Mouse (Mus musculus): Measurements from ENCODE around the gene Prune2.

Prune2 gene

DNA sequence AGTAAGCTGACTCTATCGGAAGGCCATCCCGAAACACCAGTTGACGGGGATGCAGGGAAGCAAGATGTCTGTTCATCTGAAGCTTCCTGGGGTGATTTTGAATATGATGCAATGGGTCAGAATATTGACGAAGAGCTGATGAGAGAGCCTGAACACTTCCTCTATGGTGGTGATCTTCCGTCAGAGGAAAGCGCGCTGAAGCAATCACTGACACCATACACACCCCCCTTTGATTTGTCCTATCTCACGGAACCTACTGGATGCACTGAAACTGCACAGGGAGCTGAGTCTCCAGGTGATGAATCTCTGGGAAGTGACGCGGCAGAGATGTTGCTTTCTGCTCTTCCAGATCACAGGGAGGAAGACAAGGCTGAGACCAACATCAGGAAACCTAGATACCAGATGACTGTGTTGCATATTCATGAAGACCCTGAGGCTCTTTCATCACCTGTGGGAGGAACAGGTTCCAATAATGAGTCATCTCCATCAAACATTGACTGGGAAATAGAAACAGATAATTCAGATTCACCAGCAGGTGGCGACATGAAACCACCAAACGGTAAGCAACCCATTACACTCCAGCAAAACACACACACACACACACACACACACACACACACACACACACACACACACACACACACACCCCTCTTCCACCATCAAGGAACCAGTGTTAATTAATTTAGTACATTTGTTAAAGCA is 168.3 kb downstream of the Prune2 start:
- DNase-seq (ENCODE audit: extremely low spot score, low read depth, low spot score), result no peak

DNA sequence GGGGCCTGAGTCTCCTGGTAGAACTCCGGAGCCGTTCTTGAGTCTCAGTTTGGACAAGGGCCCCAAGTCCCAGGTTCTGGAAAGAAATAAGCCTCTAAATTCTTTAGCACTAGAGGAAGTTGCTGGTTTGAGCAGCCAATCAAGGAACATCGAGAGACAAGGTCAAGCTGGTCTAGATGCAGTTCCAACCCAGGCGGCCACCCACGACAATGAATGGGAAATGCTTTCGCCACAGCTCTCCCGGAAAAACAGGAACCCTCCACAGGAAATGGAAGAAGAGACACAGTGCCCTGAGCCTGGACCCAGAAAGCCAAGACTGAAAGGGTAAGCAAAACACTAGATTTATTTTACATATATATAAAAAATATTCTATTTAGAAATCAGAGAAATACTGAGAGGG is 169.5 kb downstream of the Prune2 start:
- DNase-seq (ENCODE audit: extremely low spot score, low read depth, low spot score), result no peak

DNA sequence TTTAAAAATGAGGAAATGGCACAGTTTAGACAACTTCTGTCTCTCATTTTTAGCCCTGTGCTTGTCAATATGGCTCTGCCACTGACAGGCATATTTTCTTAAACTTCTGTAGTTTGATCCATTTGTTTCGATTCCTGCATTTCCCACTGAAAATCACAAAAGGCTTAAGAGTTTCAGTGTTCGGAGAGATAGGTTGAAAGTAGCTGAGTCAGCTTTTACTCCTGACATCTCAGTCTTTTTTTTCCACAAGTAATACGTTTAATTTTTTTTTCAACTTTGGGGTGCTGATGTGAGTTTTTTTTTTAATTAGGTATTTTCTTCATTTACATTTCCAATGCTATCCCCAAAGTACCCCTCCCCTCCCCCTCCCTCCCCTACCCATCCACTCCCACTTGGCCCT is 174.6 kb downstream of the Prune2 start:
- DNase-seq (ENCODE audit: extremely low spot score, low read depth, low spot score), result no peak

DNA sequence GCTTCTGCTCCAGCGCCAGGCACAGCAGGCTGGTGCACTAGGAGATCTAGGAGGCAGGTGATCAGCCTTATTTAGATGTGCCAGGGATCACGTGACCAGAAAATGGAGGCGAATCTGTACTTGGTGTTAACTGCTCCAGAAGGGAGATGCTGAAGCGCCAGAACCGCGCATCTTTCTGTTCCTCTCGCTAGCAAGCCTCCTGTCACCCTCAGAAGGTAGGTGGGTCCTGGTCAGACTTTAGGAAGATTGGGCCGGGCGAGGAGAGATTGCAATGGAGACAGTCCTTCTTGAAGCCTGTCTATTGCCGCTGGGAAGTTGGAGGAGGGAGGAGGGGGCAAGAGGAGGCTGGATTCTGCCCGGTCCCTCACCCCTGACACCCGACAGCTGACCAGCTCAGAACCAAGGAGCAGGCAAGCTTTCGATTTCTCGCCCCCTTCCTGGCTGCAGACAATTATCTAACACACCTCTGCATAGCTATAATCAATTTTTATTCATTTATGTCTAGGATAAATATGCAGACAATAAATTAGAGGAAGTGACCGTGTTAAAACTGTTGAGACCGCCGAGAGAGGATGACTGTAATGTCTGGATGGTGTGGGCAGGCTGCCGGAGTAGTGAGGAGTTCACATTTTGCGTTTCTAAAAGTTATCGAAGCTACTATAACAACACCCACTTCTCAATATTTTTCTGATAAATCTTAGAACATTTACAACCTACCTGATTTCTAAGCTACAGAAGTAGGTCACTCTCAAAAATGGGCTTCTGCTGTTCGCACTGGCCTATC is 181.0 kb downstream of the Prune2 start:
- no peak for DNase-seq (ENCODE audit: extremely low spot score, low read depth, low spot score)

DNA sequence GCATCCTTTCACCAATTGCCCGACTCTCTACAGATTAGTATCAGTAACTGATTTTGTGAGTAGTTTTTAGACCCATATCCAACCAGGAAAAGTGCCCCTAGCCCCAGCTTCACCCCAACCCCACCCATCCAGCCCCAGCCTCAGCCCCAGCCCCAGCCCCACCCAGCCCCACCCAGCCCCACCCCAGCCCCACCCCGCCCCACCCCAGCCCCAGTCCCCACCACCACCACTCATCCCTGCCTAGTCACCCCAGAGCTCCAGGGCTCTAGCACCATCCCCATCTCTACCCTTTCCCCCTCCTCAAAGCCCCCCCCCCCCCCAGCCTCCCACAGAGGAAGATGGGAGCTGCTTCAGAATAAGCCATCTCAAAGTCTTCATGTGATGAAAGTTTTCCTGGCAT is 181.7 kb downstream of the Prune2 start:
- no peak for DNase-seq (ENCODE audit: extremely low spot score, low read depth, low spot score)

DNA sequence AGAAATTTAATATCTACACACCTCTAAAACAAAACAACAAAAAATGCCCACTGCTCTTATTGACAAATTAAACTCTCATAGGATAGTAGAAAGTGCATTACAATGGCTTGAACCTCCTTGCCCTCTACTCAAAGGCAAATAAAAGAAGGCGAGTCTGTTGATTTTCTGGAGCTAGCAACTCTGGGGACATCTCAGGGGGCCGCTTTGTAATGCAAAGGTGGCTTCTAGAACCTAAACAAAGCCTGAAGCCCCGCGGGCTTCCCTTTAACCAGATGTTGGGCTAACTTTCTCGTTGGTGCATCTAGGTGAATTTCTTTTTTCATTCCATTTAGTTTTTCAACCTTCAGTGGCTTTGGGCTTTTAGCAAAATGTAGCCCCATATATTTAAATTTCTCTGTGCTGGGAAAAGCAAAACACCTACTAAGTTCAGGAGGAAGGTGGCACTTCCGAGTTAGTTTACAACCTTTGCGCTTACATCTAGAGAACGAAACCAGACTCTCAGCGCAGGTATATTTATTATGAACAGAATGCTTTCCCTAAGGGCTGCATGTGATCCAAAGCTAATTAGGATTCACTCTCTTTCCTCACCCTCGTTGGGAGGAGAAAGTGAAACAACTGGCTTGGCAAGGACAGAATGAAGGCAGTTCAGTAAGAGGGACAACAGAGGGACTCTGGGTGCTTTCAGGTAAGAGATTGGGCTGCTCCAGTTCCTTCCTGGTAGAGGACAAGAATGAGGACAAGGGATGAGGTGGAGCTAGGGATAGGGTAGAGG is 182.4 kb downstream of the Prune2 start:
- DNase-seq (ENCODE audit: extremely low spot score, low read depth, low spot score), result no peak

DNA sequence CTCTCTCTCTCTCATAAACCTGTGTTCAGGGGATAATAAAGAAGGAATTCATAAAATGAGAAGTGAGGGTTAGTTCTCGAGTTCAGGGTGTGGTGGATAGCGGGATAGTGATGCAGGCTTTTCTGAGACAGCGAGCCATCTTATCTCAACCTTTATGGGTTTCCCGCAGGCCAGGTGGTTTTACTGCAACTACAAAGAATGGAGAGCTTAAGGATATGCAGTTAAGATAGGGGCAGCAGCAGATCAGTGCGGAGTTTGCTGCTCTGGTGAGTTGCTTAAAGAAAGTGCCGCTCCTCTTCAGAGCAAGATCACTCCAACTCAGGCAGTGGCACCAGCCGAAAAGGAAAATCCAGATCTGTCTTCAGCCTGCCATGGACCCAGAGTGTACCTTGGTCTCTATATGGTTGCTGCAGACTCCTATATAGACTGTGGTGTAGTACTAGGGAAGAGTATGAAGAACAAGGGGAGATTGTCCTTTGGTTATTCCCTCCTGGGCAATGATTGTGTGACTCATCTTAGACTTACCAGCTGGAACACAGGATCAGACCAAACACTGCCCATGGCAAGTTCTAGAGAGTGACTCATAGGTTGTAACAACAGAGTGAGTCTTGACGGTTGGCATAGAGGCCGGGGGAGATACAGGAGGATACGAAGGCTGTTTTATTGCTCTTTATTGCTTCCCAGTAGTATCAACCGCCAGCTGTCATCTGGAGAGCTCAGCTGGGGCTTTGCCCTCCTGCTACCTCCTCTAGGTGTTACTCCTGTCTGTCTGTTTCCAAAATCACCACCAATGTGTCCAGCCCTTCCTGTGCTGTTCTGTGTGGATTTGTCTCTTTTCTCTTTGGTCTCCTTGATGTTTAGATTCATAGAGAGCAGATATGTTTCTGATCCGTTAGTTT is 184.3 kb downstream of the Prune2 start:
- DNase-seq (ENCODE audit: extremely low spot score, low read depth, low spot score), result no peak

DNA sequence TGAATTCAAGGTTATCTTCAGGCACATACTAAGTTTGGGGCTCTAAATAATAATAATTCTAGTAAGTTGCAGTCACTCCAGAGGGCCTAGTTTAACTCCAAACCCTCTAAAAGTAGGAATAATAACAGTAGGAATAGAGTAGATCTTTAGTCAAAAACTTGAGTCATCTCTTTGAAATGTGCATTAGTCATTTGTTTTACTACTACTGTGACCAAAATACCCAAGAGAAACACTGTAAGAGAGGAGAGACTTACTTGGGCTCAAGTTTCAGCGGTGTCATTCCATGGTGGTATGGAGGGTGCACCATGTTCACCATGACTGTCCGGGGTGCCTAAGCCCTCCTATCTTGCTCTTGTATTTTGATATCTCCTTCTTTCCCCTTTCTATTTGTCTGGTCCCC is 187.3 kb downstream of the Prune2 start:
- DNase-seq (ENCODE audit: extremely low spot score, low read depth, low spot score), result no peak

DNA sequence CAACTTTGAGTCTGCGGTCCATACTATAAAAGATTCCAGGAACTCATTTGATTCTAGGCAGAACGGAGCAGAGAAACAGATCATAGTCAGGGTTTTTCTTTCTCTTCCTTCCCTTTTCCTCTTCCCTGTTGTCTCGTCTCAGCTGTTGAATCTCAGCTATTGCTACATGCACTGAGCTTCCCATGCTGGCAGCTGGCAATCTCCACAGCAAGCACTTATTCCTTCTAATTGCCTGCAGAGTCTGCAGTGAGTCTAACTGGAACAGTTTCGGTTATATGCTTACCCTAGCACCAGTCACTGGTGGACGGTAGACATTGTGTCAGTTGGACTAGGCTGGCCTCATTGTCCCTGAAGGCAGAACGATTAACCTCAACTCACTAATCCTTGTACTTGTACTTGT is 188.3 kb downstream of the Prune2 start:
- DNase-seq (ENCODE audit: extremely low spot score, low read depth, low spot score), result no peak

DNA sequence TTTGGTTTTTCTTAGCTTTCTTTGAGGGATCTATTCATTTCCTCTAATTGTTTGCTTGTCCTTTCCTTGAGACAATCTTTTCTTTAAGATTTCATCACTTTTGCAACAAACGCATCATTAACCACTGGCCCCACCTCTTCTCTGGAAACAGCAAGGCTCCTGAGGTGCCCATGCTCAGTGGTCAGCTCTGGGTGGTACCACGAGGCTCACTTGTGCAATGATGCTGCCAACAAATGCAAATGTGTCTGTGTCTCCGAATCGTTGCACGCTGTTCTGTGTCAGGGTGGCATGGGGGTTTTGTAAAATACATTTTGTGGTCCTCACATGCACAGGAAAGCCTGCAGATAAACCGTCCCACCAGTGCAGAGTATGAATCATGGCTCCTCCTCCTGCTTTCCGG is 194.1 kb downstream of the Prune2 start:
- DNase-seq (ENCODE audit: extremely low spot score, low read depth, low spot score), result no peak

DNA sequence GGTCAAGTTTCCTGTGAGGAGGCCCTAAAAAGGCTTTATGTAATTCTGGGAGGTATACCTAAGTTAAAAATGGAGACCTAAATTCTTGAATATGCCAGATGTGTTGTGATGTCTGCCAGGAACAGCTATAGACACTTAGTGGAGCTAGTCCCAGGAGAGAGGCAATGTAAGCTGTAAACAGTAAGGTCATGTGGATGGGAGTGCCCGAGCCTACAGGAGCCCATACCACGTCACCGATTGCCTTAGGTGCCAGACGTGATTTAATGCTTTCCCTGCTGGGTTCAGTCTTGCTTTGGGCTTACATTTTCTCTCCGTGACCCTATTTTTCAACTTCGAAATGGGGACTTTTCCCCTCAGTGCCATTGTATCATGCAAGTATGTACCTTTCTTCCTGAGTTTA is 195.9 kb downstream of the Prune2 start:
- no peak for DNase-seq (ENCODE audit: extremely low spot score, low read depth, low spot score)

DNA sequence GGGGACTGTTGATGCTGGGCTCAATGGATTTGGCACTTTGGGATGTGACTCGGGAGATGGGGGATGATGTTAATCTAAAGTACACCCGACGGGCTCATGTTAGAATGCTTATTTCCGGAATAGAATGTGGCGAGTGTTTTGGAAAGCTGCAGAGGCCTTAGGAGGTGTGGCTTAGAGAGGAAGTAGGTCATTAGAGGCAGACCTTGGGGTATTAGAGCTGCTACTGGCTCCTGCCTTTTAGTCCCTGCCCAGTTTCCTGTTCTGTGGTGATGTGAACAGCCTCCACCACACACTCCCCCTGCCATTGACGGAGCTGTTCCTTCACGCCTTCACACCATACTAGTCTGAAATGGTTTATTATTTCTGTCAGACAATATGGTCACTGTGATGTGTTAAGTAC is 196.5 kb downstream of the Prune2 start:
- DNase-seq (ENCODE audit: extremely low spot score, low read depth, low spot score), result no peak

DNA sequence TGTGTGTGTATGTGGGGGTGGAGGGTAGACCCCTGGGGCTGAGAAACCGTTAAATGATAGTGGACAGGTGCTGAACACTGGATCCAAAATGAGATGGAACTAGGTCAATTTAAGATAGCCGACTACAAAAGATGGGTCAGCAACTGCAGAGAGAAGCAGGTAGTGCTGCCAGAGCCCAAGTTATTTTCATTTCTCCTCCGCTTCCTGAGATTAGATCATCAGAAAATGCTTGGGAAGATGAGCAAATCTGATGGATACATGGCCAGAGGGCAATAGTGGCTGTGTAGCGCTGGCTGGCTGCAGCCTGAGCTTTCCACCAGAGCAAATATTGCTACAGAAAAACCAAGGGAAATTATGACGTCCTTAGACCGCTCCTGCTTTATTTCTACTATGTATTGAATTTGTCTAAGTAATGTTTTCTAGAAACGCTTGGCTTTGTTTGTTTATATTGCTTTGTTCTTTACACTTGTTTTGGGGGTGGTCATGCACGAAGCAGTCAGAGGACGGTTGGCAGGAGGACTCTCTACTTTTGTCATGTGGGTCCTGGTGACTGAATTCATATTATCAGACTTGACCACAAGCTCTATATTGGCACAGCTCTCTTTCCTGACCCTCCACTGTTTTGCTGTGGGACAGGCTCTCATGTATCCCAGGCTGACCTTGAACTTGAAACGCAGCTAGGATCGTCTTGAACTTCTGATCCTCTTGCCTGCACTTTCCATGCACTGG is 198.2 kb downstream of the Prune2 start:
- no peak for DNase-seq (ENCODE audit: extremely low spot score, low read depth, low spot score)

DNA sequence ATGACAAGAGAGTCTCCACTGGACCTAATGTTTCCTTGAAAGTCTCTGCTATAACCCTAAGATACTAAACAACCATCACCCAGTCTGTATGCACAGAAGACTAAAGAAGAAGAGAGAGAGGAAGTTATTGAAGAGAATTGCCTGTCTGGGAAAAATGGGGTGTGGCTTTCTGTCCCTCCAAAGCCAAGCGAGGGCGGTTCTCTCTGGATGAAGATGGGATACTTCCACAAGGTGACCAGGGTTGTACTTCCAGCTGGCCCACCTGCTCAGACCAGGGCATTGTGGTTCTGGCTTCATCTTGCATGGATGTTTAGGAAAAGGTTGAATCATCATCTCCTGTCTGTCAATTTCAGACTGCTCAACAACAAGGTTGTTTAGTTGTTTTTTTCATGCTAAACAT is 199.3 kb downstream of the Prune2 start:
- DNase-seq (ENCODE audit: extremely low spot score, low read depth, low spot score), result no peak

DNA sequence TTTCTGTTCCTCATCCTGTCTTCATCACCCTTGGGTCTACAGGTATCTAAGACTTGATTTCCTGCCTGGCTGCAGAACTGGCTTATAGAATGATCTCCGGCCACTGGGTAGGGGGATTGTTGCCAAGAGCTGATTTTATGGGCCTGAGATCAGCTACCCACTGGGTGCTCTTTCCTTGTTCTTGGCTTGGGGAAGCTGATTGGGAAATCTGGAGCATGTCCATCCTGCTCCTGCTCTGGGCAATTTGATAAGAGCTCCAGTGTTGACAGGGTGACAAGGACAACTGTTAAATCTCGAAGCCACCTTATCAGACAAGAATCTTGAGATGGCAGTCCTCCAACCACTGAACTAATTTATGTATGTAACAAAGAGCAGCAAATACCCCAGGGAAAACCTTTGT is 203.8 kb downstream of the Prune2 start:
- no peak for DNase-seq (ENCODE audit: extremely low spot score, low read depth, low spot score)

DNA sequence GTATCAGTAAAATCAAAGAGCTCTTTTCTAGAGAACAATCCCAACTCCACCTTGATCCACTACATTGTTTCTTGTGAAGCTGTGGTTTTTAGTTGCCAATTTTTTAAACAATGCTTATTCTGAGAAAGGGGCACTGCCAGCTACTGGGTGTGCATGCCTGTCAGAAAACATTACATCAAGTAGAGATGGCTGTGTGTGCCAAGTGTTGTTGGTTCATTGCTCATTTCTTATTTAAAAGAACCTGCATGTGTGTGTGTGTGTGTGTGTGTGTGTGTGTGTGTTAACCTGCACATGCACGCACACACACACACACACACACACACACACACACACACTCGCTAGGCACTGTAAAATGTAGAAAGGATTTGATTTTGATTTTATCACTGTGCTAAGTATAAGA is 204.3 kb downstream of the Prune2 start:
- no peak for DNase-seq (ENCODE audit: extremely low spot score, low read depth, low spot score)

DNA sequence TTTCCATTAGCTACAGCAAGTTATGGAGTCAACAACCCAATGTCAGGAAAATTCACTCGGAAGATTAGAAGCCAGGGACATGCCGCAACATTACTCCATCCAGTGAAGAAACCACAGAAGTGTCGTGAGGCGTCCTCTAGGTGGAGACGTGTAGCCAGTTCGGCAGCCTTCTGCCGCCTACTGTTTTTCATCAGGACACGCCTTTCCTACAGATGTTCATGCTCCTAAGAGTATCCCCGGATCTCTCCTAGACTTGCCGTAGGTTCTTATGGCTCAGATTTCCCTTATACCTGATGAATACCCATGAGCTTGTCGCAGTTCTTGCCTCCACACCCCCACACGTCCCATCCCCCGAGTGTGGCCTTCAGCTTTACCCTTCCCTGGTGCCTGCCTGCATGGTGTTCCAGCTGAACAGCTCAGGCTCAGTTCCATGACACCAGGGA is 207.6 kb downstream of the Prune2 start:
- DNase-seq (ENCODE audit: extremely low spot score, low read depth, low spot score), result peak; percentile 42

DNA sequence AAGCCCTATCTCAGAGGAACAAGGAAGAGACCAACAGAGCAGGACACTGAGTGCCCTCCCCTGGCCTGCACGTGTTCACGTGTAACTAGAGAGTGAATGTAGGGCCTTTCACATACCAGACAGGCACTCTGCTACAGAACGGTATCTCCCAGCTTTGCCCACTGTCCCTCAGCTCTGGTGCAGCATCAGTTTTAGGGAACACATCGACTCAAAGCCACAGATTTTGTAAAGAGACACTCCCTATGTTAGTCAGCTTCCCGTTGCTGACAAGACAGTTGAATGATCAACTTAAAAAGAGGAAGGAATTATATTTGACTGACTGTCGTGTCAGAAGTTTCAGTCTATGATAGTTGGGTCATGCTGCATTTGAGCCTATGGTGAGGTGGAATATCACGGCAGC is 210.4 kb downstream of the Prune2 start:
- no peak for DNase-seq (ENCODE audit: extremely low spot score, low read depth, low spot score)

DNA sequence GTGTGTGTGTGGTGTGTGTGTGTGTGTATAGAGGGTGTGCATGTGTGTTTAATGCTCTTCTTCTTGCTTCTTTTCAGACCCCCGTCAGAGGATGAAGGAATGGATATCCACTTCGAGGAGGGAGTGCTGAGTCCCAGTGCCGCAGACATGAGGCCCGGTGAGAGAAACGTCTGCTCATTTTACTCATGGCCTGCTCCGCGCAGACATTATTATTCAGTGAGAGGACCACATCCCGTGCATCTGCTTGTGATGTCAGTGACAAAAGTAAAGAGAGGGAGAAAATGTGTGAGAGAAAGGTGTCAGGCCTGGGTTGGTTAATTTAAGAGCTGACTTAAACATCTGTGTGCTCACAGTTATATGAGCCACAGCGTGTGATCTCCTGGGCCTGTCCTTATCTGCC is 212.3 kb downstream of the Prune2 start:
- no peak for DNase-seq (ENCODE audit: extremely low spot score, low read depth, low spot score)

DNA sequence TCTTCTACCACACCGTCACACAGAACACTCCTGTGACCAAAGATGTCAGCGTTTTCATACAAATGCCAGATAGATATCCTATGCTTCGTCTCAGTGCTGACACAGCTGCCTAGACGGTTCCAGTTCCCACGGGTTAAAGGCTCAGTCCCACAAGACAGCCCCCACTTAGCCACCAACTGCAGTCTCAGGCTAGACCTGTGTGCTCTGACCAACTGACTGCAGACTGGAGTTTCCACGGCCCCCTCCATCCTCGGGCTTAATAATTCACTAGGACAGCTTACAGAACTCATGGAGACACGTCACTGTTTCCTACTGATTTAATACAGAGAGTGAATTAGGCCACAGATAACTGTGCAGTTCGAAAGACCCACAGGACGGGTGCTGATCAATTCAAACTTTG is 213.8 kb downstream of the Prune2 start:
- DNase-seq (ENCODE audit: extremely low spot score, low read depth, low spot score), result no peak

Measured in hindlimb bud, embryonic 11.5 days (tissue).